Mouse (Mus musculus) embryonic fibroblast, embryonic 13.5 days (primary cell): Measurements from ENCODE around the gene Tox2. TPM values are rescaled to one million over a fixed set of nuclear protein-coding genes. Genes with fewer than 3 reads are reported as not detected.

Source experiments
- H3K27ac ChIP-seq: 2 replicates; pipeline ENCODE4 v1.5.1; 2012; ENCODE audit warnings: low read length, control low read depth, inconsistent platforms; ENCODE audit not compliant: insufficient read depth
- H3K4me1 ChIP-seq: 2 replicates; pipeline ENCODE4 v1.6.1; 2011; ENCODE audit warnings: low read length; ENCODE audit not compliant: control insufficient read depth, insufficient read depth
- H3K4me3 ChIP-seq: 2 replicates; pipeline ENCODE4 v1.5.1; 2011; ENCODE audit warnings: mild to moderate bottlenecking, control low read depth, low read length; ENCODE audit not compliant: insufficient read depth
- CTCF ChIP-seq: IDR thresholded peaks from 2 replicates; pipeline ENCODE4 v1.5.1; 2011; ENCODE audit warnings: mild to moderate bottlenecking, control low read depth, low read length, moderate library complexity, borderline replicate concordance; ENCODE audit not compliant: insufficient read depth
- POLR2A ChIP-seq: IDR thresholded peaks from 2 replicates; pipeline ENCODE4 v1.6.1; 2011; ENCODE audit warnings: low read depth, mild to moderate bottlenecking, control low read depth, low read length, moderate library complexity
- polyA plus RNA-seq: library from polyadenylated mRNA; stranded (reverse); fragments of >200 nt; gene quantifications from 2 replicates; pipeline ENCODE4 v1.2.4, GENCODE M21; 2011; ENCODE audit warnings: low read depth; ENCODE audit not compliant: missing spikeins, insufficient read length

The Tox2 gene
- polyA plus RNA-seq, 1 experiment, result not detected

GRCm38 (mm10) chr2:163229050-163229449 is 26.1 kb downstream of the Tox2 start:
- no peak for TF ChIP-seq POLR2A
- TF ChIP-seq CTCF, result no peak
- H3K27ac ChIP-seq, result no peak overlapping the region

GRCm38 (mm10) chr2:163231781-163232534 is 29.0 kb downstream of the Tox2 start:
- TF ChIP-seq POLR2A, result no peak
- Histone ChIP-seq H3K4me3 (no peak overlapping the region), H3K4me1 (no peaks in the 10 kb centered on the region), H3K27ac (no peak overlapping the region)

More at GRCm38 (mm10) chr2:163229050-163229449, 26.1 kb downstream of the Tox2 start:
- Histone ChIP-seq H3K4me3 (no peak overlapping the region), H3K4me1 (no peaks in the 10 kb centered on the region)

GRCm38 (mm10) chr2:163233666-163234065 is 30.7 kb downstream of the Tox2 start:
- no peak overlapping the region for H3K27ac ChIP-seq
- TF ChIP-seq POLR2A, result no peak
- TF ChIP-seq CTCF, result no peak
- no peaks in the 10 kb centered on the region for H3K4me1 ChIP-seq
- no peak overlapping the region for H3K4me3 ChIP-seq

GRCm38 (mm10) chr2:163236057-163236456 is 33.1 kb downstream of the Tox2 start:
- no peak for TF ChIP-seq POLR2A
- TF ChIP-seq CTCF, result no peak
- Histone ChIP-seq H3K27ac (no peak overlapping the region), H3K4me1 (no peaks in the 10 kb centered on the region), H3K4me3 (no peak overlapping the region)

GRCm38 (mm10) chr2:163237999-163238529 is 35.1 kb downstream of the Tox2 start:
- Histone ChIP-seq H3K27ac (no peak overlapping the region), H3K4me3 (no peak overlapping the region), H3K4me1 (no peaks in the 10 kb centered on the region)
- no peak for TF ChIP-seq POLR2A
- TF ChIP-seq CTCF, result no peak

GRCm38 (mm10) chr2:163239945-163240344 is 37.0 kb downstream of the Tox2 start:
- no peak overlapping the region for H3K4me3 ChIP-seq
- no peak overlapping the region for H3K27ac ChIP-seq
- TF ChIP-seq CTCF (no peak), POLR2A (no peak)
- no peaks in the 10 kb centered on the region for H3K4me1 ChIP-seq

GRCm38 (mm10) chr2:163241867-163242266 is 38.9 kb downstream of the Tox2 start:
- TF ChIP-seq POLR2A (no peak), CTCF (no peak)
- no peak overlapping the region for H3K4me3 ChIP-seq
- no peaks in the 10 kb centered on the region for H3K4me1 ChIP-seq
- no peak overlapping the region for H3K27ac ChIP-seq

GRCm38 (mm10) chr2:163243917-163244852 is 41.3 kb downstream of the Tox2 start:
- Histone ChIP-seq H3K4me1 (no peaks in the 10 kb centered on the region), H3K27ac (no peak overlapping the region), H3K4me3 (no peak overlapping the region)
- TF ChIP-seq CTCF (no peak), POLR2A (no peak)

- Histone ChIP-seq H3K27ac (no peak overlapping the region), H3K4me3 (no peak overlapping the region), H3K4me1 (peaks cover 3% of the 10 kb centered on the region; the same call in 1 of the 2 replicates)
- no peak for TF ChIP-seq CTCF
- TF ChIP-seq POLR2A, result no peak
Observed at GRCm38 (mm10) chr2:163248912-163249311, 46.0 kb downstream of the Tox2 start.
